Mouse (Mus musculus) c-Kit-positive CD71-positive TER-119-negative erythroid progenitor cells, embryonic 14.5 days (primary cell): ENCODE results near the gene Sigirr.

Experiments
- DNase-seq: peaks from one replicate; pipeline ENCODE4 v3.0.0-alpha.2; 2013; ENCODE audit warnings: low read depth

The Sigirr gene

GRCm38 (mm10) chr7:141096649-141097056 is 3.7 kb downstream of the Sigirr start:
- DNase-seq: peak; percentile 53

GRCm38 (mm10) chr7:141096021-141096420 is 4.4 kb downstream of the Sigirr start:
- no peak for DNase-seq

- DNase-seq: no peak
Observed at GRCm38 (mm10) chr7:141094487-141095205, 5.7 kb downstream of the Sigirr start.

- no peak for DNase-seq
Observed at GRCm38 (mm10) chr7:141093950-141094349, 6.4 kb downstream of the Sigirr start.

- peak; percentile 90 for DNase-seq
Observed at GRCm38 (mm10) chr7:141092051-141092735, 8.2 kb downstream of the Sigirr start.

GRCm38 (mm10) chr7:141090228-141090627 is 10.1 kb downstream of the Sigirr start:
- no peak for DNase-seq

- DNase-seq: no peak
Observed at GRCm38 (mm10) chr7:141088473-141088872, 11.9 kb downstream of the Sigirr start.

- DNase-seq: no peak
Observed at GRCm38 (mm10) chr7:141087894-141088293, 12.5 kb downstream of the Sigirr start.

GRCm38 (mm10) chr7:141079481-141080449 is 20.6 kb downstream of the Sigirr start:
- DNase-seq: no peak

- DNase-seq: no peak
Observed at GRCm38 (mm10) chr7:141078876-141079275, 21.5 kb downstream of the Sigirr start.

- DNase-seq: no peak
Observed at GRCm38 (mm10) chr7:141077841-141078240, 22.5 kb downstream of the Sigirr start, which contains the start of gene Pkp3. Gene Pkp3 (plus strand): TSS chr7:141078218.

GRCm38 (mm10) chr7:141073782-141074181 is 26.6 kb downstream of the Sigirr start:
- DNase-seq: no peak

GRCm38 (mm10) chr7:141072017-141072745 is 28.2 kb downstream of the Sigirr start:
- DNase-seq: peak; percentile 44

- DNase-seq: peak; percentile 73
Observed at GRCm38 (mm10) chr7:141070058-141070862, 30.1 kb downstream of the Sigirr start.

- no peak for DNase-seq
Observed at GRCm38 (mm10) chr7:141068351-141068750, 32.0 kb downstream of the Sigirr start.

- no peak for DNase-seq
Observed at GRCm38 (mm10) chr7:141064576-141064975, 35.8 kb downstream of the Sigirr start.

GRCm38 (mm10) chr7:141064175-141064574 is 36.2 kb downstream of the Sigirr start:
- no peak for DNase-seq

- DNase-seq: no peak
Observed at GRCm38 (mm10) chr7:141063353-141063752, 37.0 kb downstream of the Sigirr start.

GRCm38 (mm10) chr7:141062525-141062924 is 37.8 kb downstream of the Sigirr start:
- DNase-seq: no peak

GRCm38 (mm10) chr7:141061269-141061692 is 39.1 kb downstream of the Sigirr start:
- no peak for DNase-seq
